Mouse (Mus musculus) hindbrain, postnatal 0 days (tissue): ENCODE measurements around the gene Washc4. TPM values are rescaled to one million over a fixed set of nuclear protein-coding genes. Genes with fewer than 3 reads are reported as not detected.

Experiments
- ATAC-seq: fragments of 200-750 bp; cut with Nextera tagmentation; 2 replicates; pipeline ENCODE4 v1.8.0; 2017; ENCODE audit warnings: mild to moderate bottlenecking, moderate TSS enrichment, moderate library complexity
- DNase-seq: peaks from one replicate; pipeline ENCODE4 v3.0.0-alpha.2; 2015; ENCODE audit warnings: low spot score
- H3K27ac ChIP-seq: fragments of 300-500 bp; sonication (generic); 2 replicates; pipeline ENCODE4 v1.5.1; 2014; ENCODE audit warnings: mild to moderate bottlenecking
- H3K27me3 ChIP-seq: fragments of 300-500 bp; sonication (generic); 2 replicates; pipeline ENCODE4 v1.6.1; 2014; ENCODE audit warnings: low read length, mixed read lengths; ENCODE audit not compliant: insufficient read depth
- H3K36me3 ChIP-seq: fragments of 300-500 bp; sonication (generic); 2 replicates; pipeline ENCODE4 v1.6.1; 2014; ENCODE audit warnings: low read length, mixed read lengths; ENCODE audit not compliant: insufficient read depth
- H3K4me1 ChIP-seq: fragments of 300-500 bp; sonication (generic); 2 replicates; pipeline ENCODE4 v1.6.1; 2014; ENCODE audit warnings: antibody characterized with exemption, low read length, mixed read lengths; ENCODE audit not compliant: insufficient read depth
- H3K4me2 ChIP-seq: fragments of 300-500 bp; sonication (generic); 2 replicates; pipeline ENCODE4 v1.6.1; 2014; ENCODE audit warnings: low read depth, mild to moderate bottlenecking, low read length, moderate library complexity, mixed read lengths
- H3K4me3 ChIP-seq: fragments of 300-500 bp; sonication (generic); 2 replicates; pipeline ENCODE4 v1.5.1; 2014; ENCODE audit warnings: low read length
- H3K9ac ChIP-seq: fragments of 300-500 bp; sonication (generic); replicated peaks from 2 replicates; pipeline ENCODE4 v1.6.1; 2014; ENCODE audit warnings: mild to moderate bottlenecking, low read length, moderate library complexity, mixed read lengths
- H3K9me3 ChIP-seq: fragments of 300-500 bp; sonication (generic); 2 replicates; pipeline ENCODE4 v1.6.1; 2016; ENCODE audit warnings: low read length, mixed read lengths
- CTCF ChIP-seq: IDR thresholded peaks from 2 replicates; pipeline ENCODE4 v1.5.1; 2016; ENCODE audit warnings: antibody characterized with exemption, control low read depth, low read depth
- WGBS: fragments of 180-500 bp; shearing (Covaris S2); extraction: QIAGEN DNeasy Blood & Tissue Kit; methylation state at CpG from one replicate; pipeline ENCODE4 v1.1.7; 2014; 5-methylcytosine and 5-hydroxymethylcytosine counted together
- polyA plus RNA-seq: library from polyadenylated mRNA; unstranded; fragments of >200 nt; fragmentation: Nextera tagmentation; extraction: Ambion mirVana; gene quantifications from 2 replicates; pipeline ENCODE4 v1.2.1, GENCODE M21; 2015
- total RNA-seq: library from RNA; depleted of rRNA; stranded (reverse); fragments of >200 nt; gene quantifications from 2 replicates; pipeline ENCODE4 v1.2.3, GENCODE M21; 2014

The Washc4 gene
- total and polyA plus RNA-seq, 2 experiments from 2014 or later: 17.6 to 18.5 TPM

GRCm38 (mm10) chr10:83530384-83530967, 13.1 kb upstream of the Washc4 start:
- TF ChIP-seq CTCF: no peak
- DNase-seq: no peak

GRCm38 (mm10) chr10:83533258-83533909, 10.2 kb upstream of the Washc4 start:
- Histone ChIP-seq H3K9ac (peak overlapping the region; percentile 70), H3K4me2 (peak overlapping the region; percentile 83), H3K4me1 (no peaks in the 10 kb centered on the region; the same call in 1 of the 2 replicates), H3K36me3 (no peaks in the 10 kb centered on the region), H3K27ac (peak overlapping the region; percentile 68), H3K9me3 (no peaks in the 10 kb centered on the region), H3K4me3 (peak overlapping the region; percentile 58), H3K27me3 (no peaks in the 10 kb centered on the region)
- peak; percentile 61 for ATAC-seq
- TF ChIP-seq CTCF: no peak
- peak; percentile 70 for DNase-seq
- WGBS: 1% methylated on average over 27 of the region's 27 CpGs

More at GRCm38 (mm10) chr10:83530384-83530967, 13.1 kb upstream of the Washc4 start:
- H3K27me3 ChIP-seq: no peaks in the 10 kb centered on the region
- H3K9me3 ChIP-seq: no peaks in the 10 kb centered on the region
- H3K4me2 ChIP-seq: no peak overlapping the region
- H3K4me1 ChIP-seq: no peaks in the 10 kb centered on the region; the same call in 1 of the 2 replicates
- H3K9ac ChIP-seq: no peak overlapping the region
- 0 out of 2 replicates have a peak, but pooled peaks cover 4% of the 10 kb centered on the region for H3K36me3 ChIP-seq
- H3K27ac ChIP-seq: no peak overlapping the region
- ATAC-seq: no peak
- H3K4me3 ChIP-seq: no peak overlapping the region
- WGBS: 82% methylated on average over 6 of the region's 6 CpGs

- no peaks in the 10 kb centered on the region for H3K36me3 ChIP-seq
- ATAC-seq: peak; percentile 94
- H3K27ac ChIP-seq: peak within 1 kb of the TSS; percentile 68
- no peaks in the 10 kb centered on the region for H3K27me3 ChIP-seq
- H3K4me3 ChIP-seq: peak within 1 kb of the TSS; percentile 58
- no peaks in the 10 kb centered on the region for H3K9me3 ChIP-seq
- H3K4me2 ChIP-seq: peak within 1 kb of the TSS; percentile 83
- WGBS: 2% methylated on average over 21 of the region's 21 CpGs
- no peak for TF ChIP-seq CTCF
- DNase-seq: peak; percentile 86
- H3K9ac ChIP-seq: peak within 1 kb of the TSS; percentile 70
- no peaks in the 10 kb centered on the region; the same call in 1 of the 2 replicates for H3K4me1 ChIP-seq
Measured at GRCm38 (mm10) chr10:83533910-83534283, 9.7 kb upstream of the Washc4 start, which contains the start of gene Aldh1l2. Gene Aldh1l2, minus strand, starts transcription at chr10:83534140.

- WGBS: 16% methylated on average over 1 of the region's 1 CpGs
- DNase-seq: no peak
- Histone ChIP-seq H3K4me3 (no peak overlapping the region), H3K9me3 (no peaks in the 10 kb centered on the region), H3K27me3 (no peaks in the 10 kb centered on the region), H3K27ac (no peak overlapping the region), H3K4me1 (no peaks in the 10 kb centered on the region; the same call in 1 of the 2 replicates), H3K4me2 (no peak overlapping the region), H3K9ac (no peak overlapping the region), H3K36me3 (no peaks in the 10 kb centered on the region)
- ATAC-seq: no peak
- peak; percentile 22; the same call in 1 of the 2 replicates for TF ChIP-seq CTCF
Measured at GRCm38 (mm10) chr10:83536436-83536835, 7.1 kb upstream of the Washc4 start.

- no peak for ATAC-seq
- 74% methylated on average over 6 of the region's 6 CpGs for WGBS
- no peaks in the 10 kb centered on the region for H3K36me3 ChIP-seq
- no peak overlapping the region for H3K9ac ChIP-seq
- H3K9me3 ChIP-seq: no peaks in the 10 kb centered on the region
- no peak for TF ChIP-seq CTCF
- no peaks in the 10 kb centered on the region for H3K4me1 ChIP-seq
- H3K27me3 ChIP-seq: no peaks in the 10 kb centered on the region
- no peak overlapping the region for H3K4me3 ChIP-seq
- H3K27ac ChIP-seq: no peak overlapping the region
- H3K4me2 ChIP-seq: no peak overlapping the region
- no peak for DNase-seq
Measured at GRCm38 (mm10) chr10:83539311-83539980, 4.1 kb upstream of the Washc4 start.

- no peaks in the 10 kb centered on the region for H3K36me3 ChIP-seq
- no peak overlapping the region for H3K4me3 ChIP-seq
- no peaks in the 10 kb centered on the region for H3K9me3 ChIP-seq
- no peak overlapping the region for H3K27ac ChIP-seq
- peaks cover 2% of the 10 kb centered on the region; the same call in 1 of the 2 replicates for H3K4me1 ChIP-seq
- DNase-seq (peak; percentile 68), ATAC-seq (no peak)
- H3K4me2 ChIP-seq: no peak overlapping the region
- TF ChIP-seq CTCF: no peak
- H3K9ac ChIP-seq: no peak overlapping the region
- 36% methylated on average over 3 of the region's 3 CpGs for WGBS
- H3K27me3 ChIP-seq: no peaks in the 10 kb centered on the region
Measured at GRCm38 (mm10) chr10:83540092-83540491, 3.5 kb upstream of the Washc4 start.
